Mouse (Mus musculus) mouse embryonic stem cell (cell line): ENCODE measurements around the gene Tsacc.
"Not testable (repeated sequence)": the region's sequence is repeated elsewhere in the genome, so short reads cannot be mapped to it uniquely, and the experiment has no call there.

ENCODE experiments used
- in situ Hi-C, 2 experiments: fragments of 300-500 bp; cut with MboI; formaldehyde crosslinking; loops; 1 replicate in 1 of 2; 3 replicates in 1 of 2; pipeline ENCODE4 v1.14.3; 2019 to 2020; ENCODE audit warnings: low sequenced_read_pairs in 2 of 2, low pct_unique_long_range_greater_than_20kb in 1 of 2, mixed read lengths in 1 of 2; ENCODE audit not compliant: unreplicated experiment in 1 of 2

Tsacc gene

DNA sequence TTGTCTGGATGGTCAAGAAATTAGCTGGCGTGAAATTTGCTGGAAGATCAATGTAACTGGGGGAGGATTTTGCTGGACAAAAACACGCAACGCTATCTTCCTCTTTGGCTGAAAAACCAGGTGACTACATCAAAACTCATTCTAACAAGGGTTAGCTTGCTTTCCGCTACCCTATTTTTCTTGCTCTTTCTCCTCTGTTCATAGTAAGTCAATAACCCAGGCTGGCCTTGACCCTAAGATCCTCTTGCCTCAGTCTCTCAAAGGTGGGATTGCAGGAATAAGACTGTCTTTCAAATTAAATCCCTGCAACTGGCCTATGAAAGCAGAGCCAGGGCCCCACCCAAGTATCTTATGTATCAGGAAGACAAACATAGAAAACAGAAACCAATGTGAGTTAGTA, 9.7 kb downstream of the Tsacc start, which contains the start of gene Gm38392:
TSS of gene Gm38392 (minus strand) at position 101 of the 400 bp plus-strand sequence.
- in situ Hi-C loops: no loop called here

DNA sequence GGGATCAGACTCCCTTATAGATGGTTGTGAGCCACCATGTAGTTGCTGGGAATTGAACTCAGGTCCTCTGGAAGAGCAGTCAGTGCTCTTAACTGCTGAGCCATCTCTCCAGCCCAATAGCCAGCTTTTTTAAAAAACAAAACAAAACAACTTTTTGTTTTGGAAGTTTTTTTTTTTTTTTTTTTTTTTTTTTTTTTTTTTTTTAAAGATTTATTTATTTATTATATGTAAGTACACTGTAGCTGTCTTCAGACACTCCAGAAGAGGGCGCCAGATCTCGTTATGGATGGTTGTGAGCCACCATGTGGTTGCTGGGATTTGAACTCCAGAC, 11.3 kb downstream of the Tsacc start:
- in situ Hi-C loops: not testable (repeated sequence)

DNA sequence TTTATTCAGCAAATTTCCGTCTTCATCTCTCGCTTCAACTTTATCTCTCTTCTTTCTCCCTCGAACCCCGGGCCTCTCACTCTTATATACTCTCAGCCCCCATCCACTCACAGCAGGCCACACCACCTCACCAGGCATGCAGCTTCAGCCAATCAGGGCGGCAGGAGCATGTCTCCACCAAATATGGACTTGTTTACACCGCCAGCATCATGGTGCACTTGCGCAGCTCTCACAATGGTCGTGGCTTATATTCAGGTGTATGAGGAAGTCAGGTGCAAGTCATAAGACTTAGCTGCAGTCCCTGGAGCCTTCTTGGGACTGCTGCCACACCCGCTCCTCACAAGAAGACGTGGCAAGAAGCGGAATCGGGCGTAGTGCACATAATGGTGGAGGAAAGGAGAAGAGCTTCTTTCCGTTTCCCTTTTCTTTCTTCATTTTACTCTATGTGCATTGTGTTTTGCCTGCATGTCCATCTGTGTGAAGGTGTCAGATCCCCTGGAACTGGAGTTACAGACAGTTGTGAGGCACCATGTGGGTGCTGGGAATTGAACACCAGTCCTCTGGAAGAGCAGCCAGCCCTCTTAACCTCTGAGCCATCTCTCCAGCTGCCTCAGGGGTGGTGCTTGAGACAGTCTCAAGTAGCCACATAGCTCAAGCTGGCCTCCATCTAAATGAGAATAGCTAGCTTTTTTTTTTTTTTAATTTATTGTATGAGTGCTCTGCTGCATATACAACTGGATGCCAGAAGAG, 11.8 kb downstream of the Tsacc start:
- in situ Hi-C loops: not testable (repeated sequence)

DNA sequence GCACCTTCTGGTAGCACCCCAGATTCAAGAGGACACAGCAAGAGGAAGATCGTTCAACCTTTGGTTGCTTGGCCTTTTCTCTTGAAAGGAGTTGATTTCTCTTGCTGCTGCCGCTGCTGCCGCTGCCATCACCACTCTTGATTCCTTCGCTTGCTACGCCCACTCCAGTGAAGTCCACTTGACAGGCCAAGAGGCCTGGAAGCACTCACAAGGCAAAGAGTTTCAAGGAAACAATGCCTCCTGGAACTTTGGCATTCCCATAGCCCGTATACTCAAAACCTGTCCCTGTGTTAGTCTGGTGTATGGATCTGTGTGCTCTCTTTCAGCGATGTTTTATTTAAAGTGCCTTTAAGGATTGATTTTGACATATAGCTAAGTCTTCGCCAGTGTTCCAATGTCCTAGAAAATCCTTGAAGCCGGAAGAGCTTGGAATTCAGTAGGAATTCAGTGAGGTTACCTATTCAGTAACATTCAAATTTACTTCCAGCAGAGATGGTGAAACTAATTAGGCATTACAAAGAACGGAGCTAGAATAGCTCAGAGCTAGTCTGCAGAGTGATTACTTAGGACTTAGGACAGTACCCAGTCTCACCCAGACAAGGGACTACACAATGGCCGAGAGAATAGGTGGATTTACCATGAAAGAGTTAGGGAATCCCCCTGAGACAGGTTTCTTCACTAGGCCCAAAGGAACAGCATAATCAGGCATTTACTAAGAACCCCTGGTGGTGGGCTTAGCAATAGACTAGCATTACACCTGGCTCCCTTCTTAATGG, 15.5 kb downstream of the Tsacc start:
- in situ Hi-C loops: not testable (repeated sequence)

- in situ Hi-C loops: no loop called here
Observed at GRCm38 (mm10) chr3:88280035-88280434, 16.8 kb downstream of the Tsacc start.

DNA sequence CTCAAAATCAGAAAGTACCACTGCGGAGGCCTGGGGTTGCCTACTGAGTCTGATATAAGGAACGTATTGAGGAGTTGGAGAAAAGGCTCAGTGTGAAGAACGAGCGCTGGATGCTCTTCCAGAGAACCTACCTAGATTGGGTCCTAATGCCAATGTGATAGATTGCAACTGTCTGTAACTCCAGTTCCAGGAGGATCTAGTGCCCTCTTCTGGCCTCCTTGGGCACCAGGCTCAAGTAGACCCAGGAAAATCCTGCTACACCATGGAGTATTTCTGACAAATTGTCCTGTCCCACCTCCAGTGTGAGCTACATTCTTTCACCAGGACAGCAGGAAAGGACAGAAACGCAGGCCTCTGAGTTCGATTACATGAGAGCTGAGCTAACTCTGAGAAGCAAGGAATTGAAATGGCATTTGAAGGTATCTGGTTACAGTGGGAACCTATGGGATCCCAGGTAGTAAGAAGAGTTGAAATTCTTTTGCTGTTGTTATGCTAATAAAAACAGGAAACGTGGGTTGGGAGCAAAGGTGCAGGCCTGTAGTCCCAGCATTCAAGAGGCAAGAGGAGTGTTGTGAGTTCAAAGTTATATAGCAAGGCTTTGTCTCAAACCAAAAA, 20.2 kb downstream of the Tsacc start:
- in situ Hi-C loops: no loop called here

- in situ Hi-C loops: no loop called here
Observed at GRCm38 (mm10) chr3:88276121-88276520, 20.7 kb downstream of the Tsacc start.

- in situ Hi-C loops: no loop called here
Observed at GRCm38 (mm10) chr3:88274002-88274401, 22.8 kb downstream of the Tsacc start.

DNA sequence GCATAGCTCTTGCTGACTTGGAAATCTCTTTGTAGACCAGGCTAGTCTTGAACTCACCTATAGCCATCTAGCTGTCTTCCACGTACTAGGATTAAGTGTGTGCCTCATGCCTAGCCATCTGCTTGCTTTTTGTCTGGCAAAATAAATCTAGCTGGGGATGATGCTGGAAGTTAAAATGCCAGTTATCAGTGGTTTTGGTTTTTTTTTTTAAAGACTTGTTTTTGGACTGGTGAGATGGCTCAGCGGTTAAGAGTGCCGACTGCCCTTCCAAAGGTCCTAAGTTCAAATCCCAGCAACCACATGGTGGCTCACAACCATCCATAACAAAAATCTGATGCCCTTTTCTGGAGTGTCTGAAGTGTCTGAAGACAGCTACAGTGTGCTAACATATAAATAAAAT, 24.9 kb downstream of the Tsacc start:
- in situ Hi-C loops: no loop called here

DNA sequence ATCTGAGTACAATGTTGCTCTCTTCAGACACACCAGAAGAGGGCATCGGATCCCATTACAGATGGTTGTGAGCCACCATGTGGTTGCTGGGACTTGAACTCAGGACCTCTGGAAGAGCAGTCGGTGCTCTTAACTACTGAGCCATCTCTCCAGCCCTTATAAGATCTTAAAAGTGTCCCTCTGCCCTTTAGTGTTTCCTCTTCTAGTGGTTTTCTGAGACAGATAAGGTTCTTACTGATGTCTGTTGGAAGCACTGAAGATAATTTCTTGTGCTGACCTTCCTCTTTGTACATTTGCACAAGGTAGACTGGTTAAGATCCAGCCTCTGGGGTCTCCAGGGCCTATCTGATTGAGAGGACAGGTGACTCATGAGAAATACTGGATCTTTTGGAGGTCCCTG, 25.5 kb downstream of the Tsacc start:
- in situ Hi-C loops: not testable (repeated sequence)

GRCm38 (mm10) chr3:88268991-88269390, 27.8 kb downstream of the Tsacc start:
- in situ Hi-C loops: no loop called here

GRCm38 (mm10) chr3:88268014-88268413, 28.8 kb downstream of the Tsacc start:
- in situ Hi-C loops: not testable (repeated sequence)

DNA sequence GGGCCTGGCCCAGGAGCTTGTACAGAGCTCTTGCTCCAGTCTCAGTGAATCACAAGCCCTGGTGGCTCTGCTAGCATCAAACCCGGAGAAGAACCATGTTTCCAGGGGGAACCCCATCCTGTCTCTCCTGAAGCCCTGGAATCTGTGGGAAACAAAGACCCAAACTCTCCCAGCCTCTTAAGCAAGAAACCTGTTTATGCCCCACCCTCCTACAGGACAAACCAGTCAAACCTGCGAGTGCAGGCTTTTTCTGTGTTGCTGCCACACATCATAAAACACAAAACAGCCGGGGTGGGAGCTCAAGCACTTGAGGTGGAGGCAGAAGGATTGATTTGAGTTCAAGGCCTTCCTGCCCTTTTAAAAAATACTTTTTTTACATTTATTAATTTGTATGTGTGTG, 34.5 kb downstream of the Tsacc start:
- in situ Hi-C loops: no loop called here

- in situ Hi-C loops: no loop called here
Observed at GRCm38 (mm10) chr3:88256382-88256781, 40.4 kb downstream of the Tsacc start.

- in situ Hi-C loops: no loop called here
Observed at GRCm38 (mm10) chr3:88255950-88256349, 40.8 kb downstream of the Tsacc start.

DNA sequence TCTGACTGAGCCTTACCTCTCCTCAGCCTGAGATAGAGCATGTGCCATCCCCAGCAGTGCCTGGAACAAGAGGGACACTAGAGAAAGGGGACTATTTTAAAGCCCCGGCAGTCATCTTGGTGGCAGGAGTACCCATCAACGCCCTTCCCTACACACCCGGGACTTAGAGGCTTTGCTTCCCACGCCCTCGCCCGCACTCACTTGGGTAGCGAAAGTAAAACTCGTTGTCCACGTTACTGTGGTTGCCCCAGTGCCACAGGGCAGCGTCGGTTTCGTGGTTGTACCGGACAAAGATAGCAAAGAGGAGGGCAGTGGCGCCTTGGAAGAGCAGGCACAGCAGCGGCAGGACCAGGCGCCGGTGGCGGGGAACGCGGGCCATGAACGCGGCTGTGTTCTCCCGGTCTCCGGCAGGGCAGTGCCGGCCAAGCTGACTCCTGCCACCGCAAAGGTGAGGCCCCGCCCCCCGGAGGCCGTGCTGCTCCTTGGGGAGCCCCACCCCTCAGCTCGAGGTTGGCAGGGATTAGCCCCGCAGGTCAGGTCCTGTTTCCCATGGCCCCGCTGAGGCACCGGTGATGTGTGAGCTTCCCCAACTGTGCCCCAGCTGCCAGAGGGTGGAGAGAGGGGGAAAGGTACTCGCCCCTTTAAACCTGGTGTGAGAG, 42.4 kb downstream of the Tsacc start, which contains the start of gene Rhbg:
TSS of gene Rhbg (minus strand) at position 442 of the 659 bp plus-strand sequence.
- in situ Hi-C loops: no loop called here

DNA sequence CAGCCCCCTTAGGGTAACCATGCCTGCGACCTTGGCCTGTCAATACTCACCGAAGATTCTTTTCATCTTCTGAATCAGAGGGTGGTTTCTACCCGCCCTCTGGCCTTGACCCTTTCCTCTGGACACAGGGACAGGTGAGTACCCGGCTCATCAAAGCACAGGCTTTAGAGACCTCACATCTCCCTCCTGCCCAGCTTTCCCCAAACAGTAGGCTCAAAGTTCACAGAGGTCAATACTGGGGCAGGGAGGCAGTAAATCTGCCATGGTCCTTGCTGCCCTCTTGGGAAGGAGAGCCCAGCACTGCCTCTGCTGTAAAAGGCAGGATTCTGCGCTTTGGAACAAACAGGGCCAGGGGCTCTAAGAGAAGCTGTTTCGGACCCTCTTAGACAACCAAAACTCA, 44.1 kb downstream of the Tsacc start:
- in situ Hi-C loops: no loop called here

- in situ Hi-C loops: loop anchor here (5.0 to 10.0 kb wide), 2 partner anchors 44 to 64 kb away; no protein-coding TSS in a partner anchor
Observed at GRCm38 (mm10) chr3:88248406-88248805, 48.4 kb downstream of the Tsacc start.

GRCm38 (mm10) chr3:88247666-88248065, 49.1 kb downstream of the Tsacc start:
- in situ Hi-C loops: loop anchor here (5.0 to 10.0 kb wide), 2 partner anchors 45 to 63 kb away; no protein-coding TSS in a partner anchor
